In genomic region chr2:15054945-15055637, GRCm38 (mm10) we compare ENCODE assay signal across 8 mouse cellular contexts. TPM values are rescaled to one million over a fixed set of nuclear protein-coding genes. Genes with fewer than 3 reads are reported as not detected.
DNase-seq lines count a peak whose midpoint lies in the region; ATAC-seq lines count a peak whose summit lies in the region.

Gene Nsun6 (minus strand): TSS chr2:15055069.

- peak; percentile 100 for ATAC-seq in hindbrain, embryonic 13.5 days (ENCODE audit: low FRiP score)

- H3K9me3 ChIP-seq in hindbrain, embryonic 13.5 days = no peaks in the 10 kb centered on the region

- peaks cover 33% of the 10 kb centered on the region for H3K4me1 ChIP-seq in hindbrain, embryonic 13.5 days (replicated peaks)

- H3K27ac ChIP-seq in hindbrain, embryonic 13.5 days = peak within 1 kb of the TSS; percentile 98

- peak within 1 kb of the TSS; percentile 96 for H3K9ac ChIP-seq in hindbrain, embryonic 13.5 days

- H3K36me3 ChIP-seq in hindbrain, embryonic 13.5 days = no peaks in the 10 kb centered on the region

- peak within 1 kb of the TSS; percentile 77 for H3K4me2 ChIP-seq in hindbrain, embryonic 13.5 days

- DNase-seq in R1 (ENCODE audit: low read depth, low spot score) = peak; percentile 93
- peak; percentile 98 for DNase-seq in cerebellum, postnatal 14 days
- peak; percentile 90 to 92 for DNase-seq in frontal cortex, postnatal 14 days (ENCODE audit: low spot score in 2 of 2)
- peak; percentile 90 to 95 for DNase-seq in layer of hippocampus, postnatal 25 days (ENCODE audit: extremely low spot score in 1 of 2, low spot score in 1 of 2)
- peak; percentile 98 for DNase-seq in lung, postnatal 14 days
- DNase-seq in ovary, postnatal 36 days (ENCODE audit: low spot score) = peak; percentile 98
- DNase-seq in thymus, postnatal 14 days = peak; percentile 98

- H3K27me3 ChIP-seq in hindbrain, embryonic 13.5 days = no peaks in the 10 kb centered on the region

- WGBS in hindbrain, embryonic 13.5 days = under 1% methylated on average over 75 of the region's 75 CpGs

- H3K4me3 ChIP-seq in hindbrain, embryonic 13.5 days = peak within 1 kb of the TSS; percentile 83

RNA-seq across cellular contexts. Expression of gene Nsun6, which starts in this region (rescaled TPM):
- polyA plus RNA-seq in hindbrain, embryonic 13.5 days (2015; fragmentation: Nextera tagmentation; extraction: Ambion mirVana) = 18.3 and 19.4 TPM in 2 replicates
- 1 to 10 TPM; 7.2 to 9.5 TPM for total RNA-seq in layer of hippocampus, postnatal 25 days (2021)

Comparison
In these comparisons a context has a peak if more than half of its experiments do, and no peak if none do; other contexts are left out.
1. Peak in every context shown above with its lines: DNase-seq, ATAC-seq, H3K4me3 ChIP-seq and H3K27ac ChIP-seq.